ENCODE assay signal across 9 mouse cellular contexts in genomic region chr17:4133678-4134077, GRCm38 (mm10).
"Had no signal": no experiment of that assay in that cellular context is flagged by ENCODE, and none has a peak within 500 bp of the region (broad histone marks: within the 10 kb centered on the region; RNA-seq: fewer than 3 reads in every experiment).

No protein-coding gene starts in this region.

- H3K9me3 ChIP-seq: limb, embryonic 13.5 days; midbrain, embryonic 12.5 days; stomach, embryonic 15.5 days had no signal

- H3K27ac ChIP-seq: limb, embryonic 13.5 days; liver, embryonic 14.5 days; midbrain, embryonic 12.5 days; stomach, embryonic 15.5 days had no signal

- H3K4me1 ChIP-seq: midbrain, embryonic 12.5 days; stomach, embryonic 15.5 days had no signal

- H3K4me3 ChIP-seq: limb, embryonic 13.5 days; midbrain, embryonic 12.5 days; stomach, embryonic 15.5 days had no signal

- H3K36me3 ChIP-seq: limb, embryonic 13.5 days; midbrain, embryonic 12.5 days; stomach, embryonic 15.5 days had no signal

- H3K27me3 ChIP-seq: limb, embryonic 13.5 days; midbrain, embryonic 12.5 days; stomach, embryonic 15.5 days had no signal

- H3K9ac ChIP-seq: limb, embryonic 13.5 days; liver, embryonic 14.5 days; midbrain, embryonic 12.5 days; stomach, embryonic 15.5 days had no signal

- H3K4me2 ChIP-seq: limb, embryonic 13.5 days; midbrain, embryonic 12.5 days; stomach, embryonic 15.5 days had no signal

- DNase-seq: kidney, postnatal 14 days; left cerebral cortex, postnatal 4 days; lung, adult 18-20 months; right cerebral cortex, postnatal 14 days; thymus, adult 2 months had no signal
